Mouse (Mus musculus) cerebellum, postnatal 4 days (tissue): ENCODE measurements around the gene Gm29582.
"Not testable (repeated sequence)": the region's sequence is repeated elsewhere in the genome, so short reads cannot be mapped to it uniquely, and the experiment has no call there.

Experiments
- DNase-seq, 2 experiments: peaks; one replicate each; pipeline ENCODE4 v3.0.0; 2022; ENCODE audit warnings: low spot score in 2 of 2, mixed read lengths in 1 of 2

Gene Gm29582

GRCm38 (mm10) chrY:30738461-30738860 is at the start of gene Gm29582:
Gene Gm29582 (minus strand): TSS chrY:30738561.
- DNase-seq, result not testable (repeated sequence)
